Mouse (Mus musculus) CH12.LX (cell line): ENCODE measurements at regions not wholly inside any gene's neighbourhood (a gene's known extent, or its start where the extent isn't known, plus 50 kb on each side); places are given as distances from the start of the nearest gene placed in this dataset.

ENCODE experiments used
- DNase-seq: peaks from one replicate; pipeline ENCODE4 v3.0.0-alpha.2; 2013; ENCODE audit errors: extremely low read depth
- H3K27ac ChIP-seq: 2 replicates; pipeline ENCODE4 v1.5.1; 2012; ENCODE audit warnings: low read depth, mild to moderate bottlenecking, control low read depth, moderate library complexity; ENCODE audit not compliant: insufficient read depth
- H3K27me3 ChIP-seq: replicated peaks from 2 replicates; pipeline ENCODE3; 2012; ENCODE audit warnings: inconsistent platforms
- H3K36me3 ChIP-seq, 2 experiments: replicated peaks in 1 of 2; 2 replicates each; pipeline versions ENCODE3 to v1.6.1; 2012; ENCODE audit warnings: inconsistent platforms in 1 of 2, low read length in 1 of 2, mild to moderate bottlenecking in 1 of 2, mixed read lengths in 1 of 2, moderate library complexity in 1 of 2; ENCODE audit not compliant: control insufficient read depth in 1 of 2, insufficient read depth in 1 of 2
- H3K4me1 ChIP-seq, 2 experiments: 2 replicates each; pipeline ENCODE4 v1.6.1; 2012; ENCODE audit warnings: inconsistent platforms in 1 of 2, moderate library complexity in 1 of 2; ENCODE audit not compliant: insufficient read depth in 2 of 2, control insufficient read depth in 1 of 2
- H3K4me2 ChIP-seq: 2 replicates; pipeline ENCODE4 v1.6.1; 2012; ENCODE audit warnings: low read depth, mild to moderate bottlenecking, control low read depth; ENCODE audit not compliant: poor library complexity, insufficient read depth, severe bottlenecking
- H3K4me3 ChIP-seq, 3 experiments: fragments of 150-350 bp in 1 of 3; sonication (generic) in 1 of 3; replicated peaks in 1 of 3; 2 replicates each; pipeline versions ENCODE3 to v1.5.1; 2011 to 2012; ENCODE audit warnings: low read depth in 2 of 3, low read length in 2 of 3, mild to moderate bottlenecking in 2 of 3, moderate library complexity in 2 of 3, control low read depth in 1 of 3, improper control_type of control experiment in 1 of 3, inconsistent platforms in 1 of 3, mixed read lengths in 1 of 3; ENCODE audit not compliant: poor library complexity in 1 of 3
- H3K79me2 ChIP-seq: replicated peaks from 2 replicates; pipeline ENCODE4 v1.6.1; 2012; ENCODE audit warnings: mild to moderate bottlenecking, moderate library complexity; ENCODE audit not compliant: control insufficient read depth, poor library complexity, insufficient read depth, severe bottlenecking; ENCODE audit errors: extremely low read depth
- H3K9ac ChIP-seq: 2 replicates; pipeline ENCODE4 v1.6.1; 2012; ENCODE audit warnings: low read depth, mild to moderate bottlenecking, control low read depth, moderate library complexity; ENCODE audit not compliant: insufficient read depth
- H3K9me3 ChIP-seq: replicated peaks from 2 replicates; pipeline ENCODE3; 2012; ENCODE audit warnings: low read length, inconsistent platforms, mixed read lengths
- BHLHE40 ChIP-seq: IDR thresholded peaks from 2 replicates; pipeline ENCODE4 v1.6.1; 2011; ENCODE audit warnings: mild to moderate bottlenecking, low read depth, low read length, improper control_type of control experiment
- CHD1 ChIP-seq: IDR thresholded peaks from 2 replicates; pipeline ENCODE4 v1.6.1; 2012; ENCODE audit warnings: low read depth, low read length, improper control_type of control experiment, inconsistent platforms
- CHD2 ChIP-seq: IDR thresholded peaks from 2 replicates; pipeline ENCODE4 v1.6.1; 2011; ENCODE audit warnings: low read length, improper control_type of control experiment
- HCFC1 ChIP-seq: IDR thresholded peaks from 2 replicates; pipeline ENCODE4 v1.6.1; 2012; ENCODE audit warnings: low read depth, mild to moderate bottlenecking, inconsistent platforms, low read length, improper control_type of control experiment
- IRF4 ChIP-seq: IDR thresholded peaks from 2 replicates; pipeline ENCODE4 v1.6.1; 2014; ENCODE audit warnings: low read depth, mild to moderate bottlenecking, inconsistent platforms, low read length, improper control_type of control experiment
- JUN ChIP-seq: IDR thresholded peaks from 2 replicates; pipeline ENCODE4 v1.6.1; 2011; ENCODE audit warnings: low read depth, mild to moderate bottlenecking, low read length, improper control_type of control experiment, moderate library complexity; ENCODE audit not compliant: insufficient read depth
- JUND ChIP-seq: conservative IDR thresholded peaks from 2 replicates; pipeline ENCODE4 v1.6.1; 2011; ENCODE audit warnings: low read depth, low read length, improper control_type of control experiment
- KAT2A ChIP-seq: IDR thresholded peaks from 2 replicates; pipeline ENCODE4 v1.6.1; 2012; ENCODE audit warnings: low read length, improper control_type of control experiment, inconsistent platforms; ENCODE audit not compliant: insufficient replicate concordance
- MAFK ChIP-seq: IDR thresholded peaks from 2 replicates; pipeline ENCODE4 v1.6.1; 2011; ENCODE audit warnings: low read length, improper control_type of control experiment; ENCODE audit not compliant: insufficient replicate concordance
- MAZ ChIP-seq: IDR thresholded peaks from 2 replicates; pipeline ENCODE4 v1.6.1; 2012; ENCODE audit warnings: low read depth, mild to moderate bottlenecking, inconsistent platforms, low read length, improper control_type of control experiment, moderate library complexity
- MEF2A ChIP-seq: IDR thresholded peaks from 2 replicates; pipeline ENCODE4 v1.6.1; 2014; ENCODE audit warnings: low read depth, mild to moderate bottlenecking, inconsistent platforms, low read length, improper control_type of control experiment, borderline replicate concordance
- MYC ChIP-seq: IDR thresholded peaks from 2 replicates; pipeline ENCODE4 v1.6.1; 2011; ENCODE audit warnings: low read depth, mild to moderate bottlenecking, improper control_type of control experiment, low read length
- NELFE ChIP-seq: IDR thresholded peaks from 2 replicates; pipeline ENCODE4 v1.6.1; 2011; ENCODE audit warnings: low read depth, low read length, improper control_type of control experiment
- PAX5 ChIP-seq: IDR thresholded peaks from 2 replicates; pipeline ENCODE4 v1.6.1; 2012; ENCODE audit warnings: low read length, inconsistent platforms, mixed read lengths
- POLR2AphosphoS2 ChIP-seq: IDR thresholded peaks from 2 replicates; pipeline ENCODE4 v1.6.1; 2011; ENCODE audit warnings: low read depth, low read length, improper control_type of control experiment
- TBP ChIP-seq: conservative IDR thresholded peaks from 2 replicates; pipeline ENCODE4 v1.6.1; 2011; ENCODE audit warnings: low read depth, low read length, improper control_type of control experiment
- TCF12 ChIP-seq: IDR thresholded peaks from 2 replicates; pipeline ENCODE4 v1.6.1; 2014; ENCODE audit warnings: low read depth, mild to moderate bottlenecking, inconsistent platforms, low read length, improper control_type of control experiment
- UBTF ChIP-seq: IDR thresholded peaks from 2 replicates; pipeline ENCODE4 v1.6.1; 2012; ENCODE audit warnings: low read depth, mild to moderate bottlenecking, inconsistent platforms, low read length, improper control_type of control experiment, moderate library complexity
- ZKSCAN1 ChIP-seq: IDR thresholded peaks from 2 replicates; pipeline ENCODE4 v1.6.1; 2012; ENCODE audit warnings: low read depth, inconsistent platforms, low read length, improper control_type of control experiment, borderline replicate concordance
- ZMIZ1 ChIP-seq: IDR thresholded peaks from 2 replicates; pipeline ENCODE4 v1.6.1; 2012; ENCODE audit warnings: low read depth, mild to moderate bottlenecking, inconsistent platforms, low read length, improper control_type of control experiment
- dilution Hi-C: fragments of 300-500 bp; cut with MboI; formaldehyde crosslinking; loops from 2 replicates; pipeline ENCODE4 v1.14.3; 2020; ENCODE audit warnings: low sequenced_read_pairs; ENCODE audit not compliant: extremely low pct_unique_long_range_greater_than_20kb, extremely low pct_ligation_motif_present
- in situ Hi-C: fragments of 300-500 bp; cut with MboI; formaldehyde crosslinking; loops from 3 replicates; pipeline ENCODE4 v1.14.3; 2019; ENCODE audit warnings: low sequenced_read_pairs, low pct_ligation_motif_present, low pct_unique_long_range_greater_than_20kb, mixed read lengths

- dilution Hi-C loops (no loop called here), in situ Hi-C loops (no loop called here)
- Histone ChIP-seq H3K9ac (no peak overlapping the region), H3K4me3 (no peak overlapping the region), H3K27me3 (no peaks in the 10 kb centered on the region), H3K9me3 (no peaks in the 10 kb centered on the region), H3K4me2 (no peak overlapping the region)
- TF ChIP-seq ZKSCAN1, result no peak
- no peak for TF ChIP-seq NELFE
- no peak for TF ChIP-seq MYC
- no peak for TF ChIP-seq MAFK
- TF ChIP-seq, all 38 proteins: peak for 0
- no peak for DNase-seq
- no peaks in the 10 kb centered on the region for H3K4me1 ChIP-seq
- no peaks in the 10 kb centered on the region for H3K79me2 ChIP-seq
- H3K36me3 ChIP-seq, result no peaks in the 10 kb centered on the region
- H3K27ac ChIP-seq, result no peak overlapping the region
Measured at GRCm38 (mm10) chr15:25509584-25509983, 96.0 kb upstream of the Basp1 start.

DNA sequence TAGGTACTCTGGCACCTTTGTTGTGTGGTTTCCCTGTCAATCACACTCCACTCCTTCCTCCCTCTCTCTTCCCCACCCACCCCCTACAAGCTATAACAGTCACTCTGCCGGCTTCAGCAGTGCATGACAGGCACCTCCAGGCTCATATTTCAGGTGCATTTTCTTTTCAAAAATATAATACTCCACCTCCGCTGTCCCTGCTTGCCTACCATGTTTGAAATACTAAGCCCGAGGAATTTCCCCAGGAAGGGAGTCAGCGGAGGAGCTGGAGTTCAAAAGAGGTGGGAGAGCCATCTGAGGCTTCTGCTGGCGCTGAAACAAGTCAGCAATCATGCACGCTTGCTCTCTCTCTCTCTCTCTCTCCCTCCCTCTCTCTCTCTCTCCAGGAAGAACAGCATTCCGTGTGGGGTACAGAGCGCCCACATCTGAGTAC, 96.5 kb upstream of the Basp1 start:
- Histone ChIP-seq H3K27ac (no peak overlapping the region), H3K27me3 (no peaks in the 10 kb centered on the region), H3K4me2 (no peak overlapping the region), H3K79me2 (no peaks in the 10 kb centered on the region), H3K4me3 (no peak overlapping the region), H3K9me3 (no peaks in the 10 kb centered on the region), H3K36me3 (no peaks in the 10 kb centered on the region), H3K4me1 (no peaks in the 10 kb centered on the region), H3K9ac (no peak overlapping the region)
- in situ Hi-C loops, result no loop called here
- no peak for DNase-seq
- TF ChIP-seq TCF12, result no peak
- no peak for TF ChIP-seq IRF4
- no peak for TF ChIP-seq HCFC1
- dilution Hi-C loops, result no loop called here

DNA sequence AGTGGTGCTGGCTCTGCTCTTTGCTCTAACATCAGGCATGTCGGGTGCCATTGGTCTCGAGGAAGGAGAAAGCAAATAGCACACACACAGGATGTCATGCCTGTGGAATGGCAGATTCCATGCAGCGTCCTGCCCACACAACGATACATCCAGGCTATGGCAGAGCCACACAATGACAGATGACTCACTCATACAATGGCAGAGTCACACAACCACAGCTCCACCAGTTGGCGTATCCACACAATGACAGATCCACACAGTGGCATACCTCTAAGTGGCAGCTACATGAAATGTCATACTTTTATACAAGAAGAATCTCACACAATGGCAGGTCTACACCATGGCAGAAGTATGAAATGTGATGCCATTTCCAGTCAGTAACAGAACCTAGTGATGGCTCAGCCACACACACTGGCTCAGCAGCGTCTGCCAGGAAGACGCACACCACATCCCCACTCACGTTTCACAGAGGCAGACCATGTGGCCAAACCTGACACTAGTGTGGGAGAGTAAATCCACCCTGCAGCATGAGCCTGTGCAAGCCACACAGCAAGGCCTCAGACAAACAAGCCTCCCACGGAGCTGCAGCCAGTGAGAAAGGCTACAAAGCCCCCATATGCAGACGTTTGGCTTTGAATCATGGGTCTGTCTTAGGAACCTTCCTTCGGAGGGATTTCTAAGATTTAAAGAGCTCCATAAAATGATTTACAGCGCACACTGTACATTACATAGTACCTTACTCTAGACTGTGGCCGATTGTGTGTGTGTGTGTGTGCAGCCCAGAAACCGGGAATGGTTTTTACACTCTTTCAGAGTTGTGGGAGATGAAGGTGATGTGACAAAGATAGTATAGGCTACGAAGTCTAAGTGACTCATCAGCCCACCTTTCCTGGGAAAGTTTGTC, 104.0 kb upstream of the Myo10 start:
- Histone ChIP-seq H3K9ac (no peak overlapping the region), H3K9me3 (no peaks in the 10 kb centered on the region), H3K4me1 (no peaks in the 10 kb centered on the region), H3K27ac (no peak overlapping the region), H3K4me2 (no peak overlapping the region), H3K4me3 (no peak overlapping the region)
- DNase-seq, result no peak
- TF ChIP-seq JUND (no peak), KAT2A (no peak), HCFC1 (no peak), TCF12 (no peak), MYC (no peak), POLR2AphosphoS2 (no peak), CHD1 (no peak), UBTF (no peak), MAZ (no peak), BHLHE40 (no peak), PAX5 (no peak), MEF2A (no peak), ZMIZ1 (no peak), JUN (no peak), TBP (no peak), CHD2 (no peak), ZKSCAN1 (no peak)
- TF ChIP-seq, all 38 proteins: peak for 0
- H3K27me3 ChIP-seq, result no peaks in the 10 kb centered on the region
- no peaks in the 10 kb centered on the region for H3K36me3 ChIP-seq
- in situ Hi-C loops, result no loop called here
- dilution Hi-C loops, result no loop called here
- no peaks in the 10 kb centered on the region for H3K79me2 ChIP-seq
